Mouse (Mus musculus) spleen, adult 12 weeks (tissue): Measurements from ENCODE around the gene Rtl8c.
"Not testable (repeated sequence)": the region's sequence is repeated elsewhere in the genome, so short reads cannot be mapped to it uniquely, and the experiment has no call there.

Experiments used
- DNase-seq: peaks from one replicate; pipeline ENCODE4 v3.0.0; 2022; ENCODE audit warnings: low spot score

The Rtl8c gene

GRCm38 (mm10) chrX:53607242-53608121 lies at the start of gene Rtl8c:
TSS of gene Rtl8c (plus strand) at chrX:53608032.
- no peak for DNase-seq

- DNase-seq = no peak
These were observed 28.5 kb upstream of the Rtl8c start for GRCm38 (mm10) chrX:53579311-53579710.

GRCm38 (mm10) chrX:53581407-53581806 lies 26.4 kb upstream of the Rtl8c start:
- not testable (repeated sequence) for DNase-seq

- not testable (repeated sequence) for DNase-seq
These were observed 24.4 kb upstream of the Rtl8c start for GRCm38 (mm10) chrX:53583404-53583803.

GRCm38 (mm10) chrX:53599993-53600392 lies 7.8 kb upstream of the Rtl8c start:
- DNase-seq = peak; percentile 17

- DNase-seq = not testable (repeated sequence)
These were observed 1.7 kb upstream of the Rtl8c start for GRCm38 (mm10) chrX:53606176-53606575.

GRCm38 (mm10) chrX:53608122-53608813 lies 436 bp downstream of the Rtl8c start:
- DNase-seq = no peak

- DNase-seq = not testable (repeated sequence)
These were observed 1.0 kb downstream of the Rtl8c start, which contains the start of gene Gm14597 for GRCm38 (mm10) chrX:53608879-53609278. TSS of gene Gm14597 (minus strand) at chrX:53608979.

- peak; percentile 4 for DNase-seq
These were observed 2.7 kb downstream of the Rtl8c start for GRCm38 (mm10) chrX:53610571-53610970.

GRCm38 (mm10) chrX:53611395-53611794 lies 3.6 kb downstream of the Rtl8c start:
- not testable (repeated sequence) for DNase-seq

- not testable (repeated sequence) for DNase-seq
These were observed 30.3 kb downstream of the Rtl8c start for GRCm38 (mm10) chrX:53638107-53638506.

- DNase-seq = not testable (repeated sequence)
These were observed 34.8 kb downstream of the Rtl8c start for GRCm38 (mm10) chrX:53642604-53642979.

- DNase-seq = peak; percentile 27
These were observed 35.4 kb downstream of the Rtl8c start, which contains the start of gene Rtl8a for GRCm38 (mm10) chrX:53642980-53643961. TSS of gene Rtl8a (minus strand) at chrX:53643682.

GRCm38 (mm10) chrX:53645885-53646284 lies 38.1 kb downstream of the Rtl8c start:
- no peak for DNase-seq

- not testable (repeated sequence) for DNase-seq
These were observed 45.1 kb downstream of the Rtl8c start for GRCm38 (mm10) chrX:53652917-53653316.
